Mouse (Mus musculus) CH12.LX (cell line): ENCODE results near the gene Gm17655. TPM values are rescaled to one million over a fixed set of nuclear protein-coding genes. Genes with fewer than 3 reads are reported as not detected.

Experiments
- DNase-seq: peaks from one replicate; pipeline ENCODE4 v3.0.0-alpha.2; 2013; ENCODE audit errors: extremely low read depth
- H3K27ac ChIP-seq: 2 replicates; pipeline ENCODE4 v1.5.1; 2012; ENCODE audit warnings: low read depth, mild to moderate bottlenecking, control low read depth, moderate library complexity; ENCODE audit not compliant: insufficient read depth
- H3K27me3 ChIP-seq: replicated peaks from 2 replicates; pipeline ENCODE3; 2012; ENCODE audit warnings: inconsistent platforms
- H3K36me3 ChIP-seq, 2 experiments: replicated peaks in 1 of 2; 2 replicates each; pipeline versions ENCODE3 to v1.6.1; 2012; ENCODE audit warnings: inconsistent platforms in 1 of 2, low read length in 1 of 2, mild to moderate bottlenecking in 1 of 2, mixed read lengths in 1 of 2, moderate library complexity in 1 of 2; ENCODE audit not compliant: control insufficient read depth in 1 of 2, insufficient read depth in 1 of 2
- H3K4me1 ChIP-seq, 2 experiments: 2 replicates each; pipeline ENCODE4 v1.6.1; 2012; ENCODE audit warnings: inconsistent platforms in 1 of 2, moderate library complexity in 1 of 2; ENCODE audit not compliant: insufficient read depth in 2 of 2, control insufficient read depth in 1 of 2
- H3K4me2 ChIP-seq: 2 replicates; pipeline ENCODE4 v1.6.1; 2012; ENCODE audit warnings: low read depth, mild to moderate bottlenecking, control low read depth; ENCODE audit not compliant: poor library complexity, insufficient read depth, severe bottlenecking
- H3K4me3 ChIP-seq, 3 experiments: fragments of 150-350 bp in 1 of 3; sonication (generic) in 1 of 3; replicated peaks in 1 of 3; 2 replicates each; pipeline versions ENCODE3 to v1.5.1; 2011 to 2012; ENCODE audit warnings: low read depth in 2 of 3, low read length in 2 of 3, mild to moderate bottlenecking in 2 of 3, moderate library complexity in 2 of 3, control low read depth in 1 of 3, improper control_type of control experiment in 1 of 3, inconsistent platforms in 1 of 3, mixed read lengths in 1 of 3; ENCODE audit not compliant: poor library complexity in 1 of 3
- H3K79me2 ChIP-seq: replicated peaks from 2 replicates; pipeline ENCODE4 v1.6.1; 2012; ENCODE audit warnings: mild to moderate bottlenecking, moderate library complexity; ENCODE audit not compliant: control insufficient read depth, poor library complexity, insufficient read depth, severe bottlenecking; ENCODE audit errors: extremely low read depth
- H3K9ac ChIP-seq: 2 replicates; pipeline ENCODE4 v1.6.1; 2012; ENCODE audit warnings: low read depth, mild to moderate bottlenecking, control low read depth, moderate library complexity; ENCODE audit not compliant: insufficient read depth
- H3K9me3 ChIP-seq: replicated peaks from 2 replicates; pipeline ENCODE3; 2012; ENCODE audit warnings: low read length, inconsistent platforms, mixed read lengths
- BHLHE40 ChIP-seq: IDR thresholded peaks from 2 replicates; pipeline ENCODE4 v1.6.1; 2011; ENCODE audit warnings: mild to moderate bottlenecking, low read depth, low read length, improper control_type of control experiment
- CHD1 ChIP-seq: IDR thresholded peaks from 2 replicates; pipeline ENCODE4 v1.6.1; 2012; ENCODE audit warnings: low read depth, low read length, improper control_type of control experiment, inconsistent platforms
- CHD2 ChIP-seq: IDR thresholded peaks from 2 replicates; pipeline ENCODE4 v1.6.1; 2011; ENCODE audit warnings: low read length, improper control_type of control experiment
- EP300 ChIP-seq: IDR thresholded peaks from 2 replicates; pipeline ENCODE4 v1.6.1; 2011; ENCODE audit warnings: low read length, improper control_type of control experiment
- JUN ChIP-seq: IDR thresholded peaks from 2 replicates; pipeline ENCODE4 v1.6.1; 2011; ENCODE audit warnings: low read depth, mild to moderate bottlenecking, low read length, improper control_type of control experiment, moderate library complexity; ENCODE audit not compliant: insufficient read depth
- KAT2A ChIP-seq: IDR thresholded peaks from 2 replicates; pipeline ENCODE4 v1.6.1; 2012; ENCODE audit warnings: low read length, improper control_type of control experiment, inconsistent platforms; ENCODE audit not compliant: insufficient replicate concordance
- MAFK ChIP-seq: IDR thresholded peaks from 2 replicates; pipeline ENCODE4 v1.6.1; 2011; ENCODE audit warnings: low read length, improper control_type of control experiment; ENCODE audit not compliant: insufficient replicate concordance
- MAZ ChIP-seq: IDR thresholded peaks from 2 replicates; pipeline ENCODE4 v1.6.1; 2012; ENCODE audit warnings: low read depth, mild to moderate bottlenecking, inconsistent platforms, low read length, improper control_type of control experiment, moderate library complexity
- MXI1 ChIP-seq: IDR thresholded peaks from 2 replicates; pipeline ENCODE4 v1.6.1; 2011; ENCODE audit warnings: mild to moderate bottlenecking, low read depth, low read length, improper control_type of control experiment
- NRF1 ChIP-seq: IDR thresholded peaks from 2 replicates; pipeline ENCODE4 v1.6.1; 2014; ENCODE audit warnings: low read depth, mild to moderate bottlenecking, inconsistent platforms, low read length, improper control_type of control experiment, moderate library complexity
- USF2 ChIP-seq: conservative IDR thresholded peaks from 2 replicates; pipeline ENCODE4 v1.6.1; 2011; ENCODE audit warnings: low read depth, low read length, improper control_type of control experiment
- ZMIZ1 ChIP-seq: IDR thresholded peaks from 2 replicates; pipeline ENCODE4 v1.6.1; 2012; ENCODE audit warnings: low read depth, mild to moderate bottlenecking, inconsistent platforms, low read length, improper control_type of control experiment
- dilution Hi-C: fragments of 300-500 bp; cut with MboI; formaldehyde crosslinking; loops from 2 replicates; pipeline ENCODE4 v1.14.3; 2020; ENCODE audit warnings: low sequenced_read_pairs; ENCODE audit not compliant: extremely low pct_unique_long_range_greater_than_20kb, extremely low pct_ligation_motif_present
- in situ Hi-C: fragments of 300-500 bp; cut with MboI; formaldehyde crosslinking; loops from 3 replicates; pipeline ENCODE4 v1.14.3; 2019; ENCODE audit warnings: low sequenced_read_pairs, low pct_ligation_motif_present, low pct_unique_long_range_greater_than_20kb, mixed read lengths
- polyA plus RNA-seq: library from polyadenylated mRNA; unstranded; fragments of >175 nt; gene quantifications from 2 replicates; pipeline ENCODE4 v1.2.1, GENCODE M21; 2012; ENCODE audit warnings: low read depth; ENCODE audit not compliant: insufficient read length
- total RNA-seq, 2 experiments: library from RNA; depleted of rRNA; stranded (reverse); fragments of 300-350 nt in 1 of 2; fragments of >200 nt in 1 of 2; gene quantifications; 2 replicates each; pipeline ENCODE4 v1.2.3; 2012 to 2014

The Gm17655 gene
- total and polyA plus RNA-seq, 3 experiments, result 2.3 to 4.7 (median 2.6) TPM

DNA sequence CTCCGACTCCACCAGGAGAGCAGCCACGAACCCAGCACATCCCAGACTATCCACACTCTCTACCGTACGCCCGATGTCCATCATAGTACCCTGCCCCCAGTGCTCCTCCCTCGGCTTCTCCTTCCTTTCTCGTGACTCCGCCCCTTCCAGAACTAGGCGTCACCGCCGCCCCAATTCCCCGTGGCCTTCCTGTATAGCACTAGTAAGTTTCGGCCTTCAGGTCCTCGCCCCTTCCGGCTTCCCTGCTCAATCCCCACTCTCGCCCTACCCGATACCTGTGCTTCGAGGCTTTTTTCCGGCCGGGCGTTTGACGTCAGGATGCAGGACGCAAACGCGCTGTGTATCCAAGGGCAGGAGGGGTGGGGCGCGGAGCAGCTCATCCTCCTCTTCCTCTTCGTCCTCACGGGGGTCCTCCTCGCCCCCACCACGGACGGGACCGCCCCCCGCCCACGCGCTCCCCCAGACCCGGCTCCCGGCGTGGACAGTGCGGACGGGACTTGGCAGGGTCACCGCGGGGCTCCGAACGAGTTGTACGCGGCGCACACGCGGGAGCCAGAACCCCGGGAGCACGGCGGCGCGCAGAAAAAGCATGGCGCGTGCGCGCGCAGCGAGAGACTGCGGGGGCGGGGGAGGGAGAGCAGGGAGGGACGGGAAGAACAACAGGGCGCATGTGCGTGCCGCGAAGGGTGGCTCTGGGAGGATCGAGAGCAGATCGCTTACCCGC, 35.4 kb upstream of the Gm17655 start, which contains the start of gene Gtpbp6 (continued):
- TF ChIP-seq KAT2A, result 0 out of 2 replicates have a peak, but pooled peaks have one; percentile 58
- 0 out of 2 replicates have a peak, but pooled peaks have one; percentile 51 for TF ChIP-seq ZMIZ1
- TF ChIP-seq MAFK, result no peak
- TF ChIP-seq BHLHE40, result peak; percentile 55
- no peak for TF ChIP-seq USF2
- TF ChIP-seq NRF1, result peak; percentile 93
- TF ChIP-seq MAZ, result peak; percentile 86
- TF ChIP-seq CHD1, result no peak; the same call in 1 of the 2 replicates
- peak; percentile 76 for TF ChIP-seq CHD2
- TF ChIP-seq EP300, result no peak
- no peak for TF ChIP-seq JUN

DNA sequence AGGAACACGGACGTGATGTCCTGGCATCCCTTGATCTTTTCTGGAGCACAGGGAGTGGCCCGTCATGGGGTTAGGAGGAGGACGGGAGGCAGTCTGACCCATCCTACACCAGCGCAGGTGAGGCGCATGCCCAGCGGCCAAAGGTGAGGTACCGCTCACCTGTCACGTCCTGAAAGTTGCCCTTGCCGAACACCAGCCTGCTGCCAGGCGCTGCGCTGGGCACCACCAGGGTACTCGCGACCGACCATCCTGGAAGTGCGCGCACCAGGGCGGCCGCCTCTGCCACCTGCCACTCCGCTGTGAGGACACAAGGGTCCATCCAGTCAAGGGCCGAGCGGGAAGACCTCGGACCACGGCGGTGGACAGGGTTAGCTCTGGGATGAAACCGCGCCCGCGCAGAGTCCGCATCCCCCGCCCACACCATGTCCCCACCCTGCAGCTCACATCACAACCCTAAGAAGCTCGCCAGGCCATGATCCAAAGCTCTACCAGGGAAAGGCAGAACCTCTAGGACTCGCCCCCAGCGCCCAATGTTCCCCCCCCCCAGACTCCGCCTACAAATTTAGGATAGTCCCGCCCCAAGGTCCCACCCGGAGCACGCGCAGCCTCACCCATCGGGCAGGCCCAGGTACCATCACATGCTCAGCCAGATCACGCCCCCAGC, 34.7 kb upstream of the Gm17655 start:
- TF ChIP-seq NRF1 (peak; percentile 76), CHD1 (no peak)
- Histone ChIP-seq H3K27ac (peak overlapping the region; percentile 90), H3K4me2 (peak overlapping the region; percentile 54), H3K36me3 (peaks cover 47 to 53% of the 10 kb centered on the region in 2 experiments), H3K9ac (peak overlapping the region; percentile 85), H3K27me3 (no peaks in the 10 kb centered on the region), H3K4me3 (peak overlapping the region; percentile 83 to 92 (median 85)), H3K9me3 (peaks cover 6% of the 10 kb centered on the region), H3K79me2 (peaks cover 18% of the 10 kb centered on the region; the same call in 1 of the 2 replicates), H3K4me1 (peaks cover 16 to 29% of the 10 kb centered on the region in 2 experiments)
- DNase-seq, result no peak
- in situ Hi-C loops, result no loop called here
- dilution Hi-C loops, result no loop called here

DNA sequence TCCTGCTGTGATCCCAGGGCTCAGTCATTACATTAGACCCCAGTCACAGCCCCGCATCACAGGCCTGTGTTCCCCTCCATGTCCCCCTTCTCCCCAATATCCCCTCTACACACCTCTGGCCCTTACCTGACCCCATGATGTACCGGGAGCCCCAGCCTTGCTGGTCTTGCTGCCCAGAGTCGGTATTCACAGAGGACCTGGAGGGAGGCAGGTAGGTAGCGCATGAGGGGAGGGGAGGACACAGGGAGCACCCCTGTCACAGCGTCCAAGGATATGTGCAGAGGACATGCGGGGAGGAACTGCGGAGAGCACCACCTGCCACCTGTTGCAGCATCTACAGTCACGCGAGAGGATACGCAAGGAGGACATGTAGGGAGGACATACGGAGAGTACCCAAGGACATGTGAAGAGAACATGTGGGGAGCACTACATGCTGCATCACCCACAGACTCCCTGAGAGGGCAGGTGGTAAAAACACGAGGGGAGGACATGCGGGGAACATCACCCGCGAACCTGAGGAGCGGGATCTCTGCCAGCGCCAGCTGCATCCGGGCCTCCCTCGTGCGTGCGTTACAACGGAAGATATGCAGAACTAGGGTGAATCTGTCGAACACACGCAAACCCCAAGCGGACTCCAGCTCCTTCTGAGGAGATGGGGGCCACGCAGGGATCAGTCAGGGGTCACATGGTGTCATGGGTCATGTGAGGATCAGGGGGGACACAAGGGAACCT, 34.0 kb upstream of the Gm17655 start:
- in situ Hi-C loops, result no loop called here
- Histone ChIP-seq H3K36me3 (peaks cover 48 to 54% of the 10 kb centered on the region in 2 experiments), H3K4me2 (peak overlapping the region; percentile 54; the same call in 1 of the 2 replicates), H3K27ac (no peak overlapping the region), H3K4me1 (peaks cover 19 to 29% of the 10 kb centered on the region in 2 experiments), H3K27me3 (no peaks in the 10 kb centered on the region), H3K9ac (no peak overlapping the region), H3K79me2 (peaks cover 18% of the 10 kb centered on the region; the same call in 1 of the 2 replicates), H3K9me3 (peaks cover 10% of the 10 kb centered on the region), H3K4me3 (peak overlapping the region in 2 of 3 experiments; percentile 83 to 92)
- no peak for TF ChIP-seq MXI1
- no peak for DNase-seq
- dilution Hi-C loops, result no loop called here
